Mouse (Mus musculus) stomach, embryonic 14.5 days (tissue): ENCODE data around the gene Slc7a1. TPM values are rescaled to one million over a fixed set of nuclear protein-coding genes. Genes with fewer than 3 reads are reported as not detected.

Experiments
- ATAC-seq: fragments of 200-750 bp; cut with Nextera tagmentation; 2 replicates; pipeline ENCODE4 v1.8.0; 2017; ENCODE audit warnings: low read depth, moderate TSS enrichment; ENCODE audit not compliant: insufficient number of reproducible peaks, insufficient read depth, low FRiP score
- H3K27ac ChIP-seq: fragments of 300-500 bp; sonication (generic); 2 replicates; pipeline ENCODE4 v1.5.1; 2014; ENCODE audit warnings: mild to moderate bottlenecking, low read length, moderate library complexity, mixed read lengths
- H3K27me3 ChIP-seq: fragments of 300-500 bp; sonication (generic); 2 replicates; pipeline ENCODE4 v1.6.1; 2014; ENCODE audit warnings: low read length, control low read depth, mixed read lengths; ENCODE audit not compliant: control insufficient read depth, insufficient read depth
- H3K36me3 ChIP-seq: fragments of 300-500 bp; sonication (generic); 2 replicates; pipeline ENCODE4 v1.6.1; 2014; ENCODE audit warnings: mild to moderate bottlenecking, control low read depth, low read length, moderate library complexity, mixed read lengths; ENCODE audit not compliant: control insufficient read depth, insufficient read depth
- H3K4me1 ChIP-seq: fragments of 300-500 bp; sonication (generic); 2 replicates; pipeline ENCODE4 v1.6.1; 2014; ENCODE audit warnings: low read length, control low read depth, mixed read lengths; ENCODE audit not compliant: control insufficient read depth, insufficient read depth
- H3K4me2 ChIP-seq: fragments of 300-500 bp; sonication (generic); replicated peaks from 2 replicates; pipeline ENCODE4 v1.6.1; 2014; ENCODE audit warnings: low read depth, low read length, control low read depth
- H3K4me3 ChIP-seq: fragments of 300-500 bp; sonication (generic); 2 replicates; pipeline ENCODE4 v1.5.1; 2014; ENCODE audit warnings: low read depth, low read length, control low read depth
- H3K9ac ChIP-seq: fragments of 300-500 bp; sonication (generic); replicated peaks from 2 replicates; pipeline ENCODE4 v1.6.1; 2014; ENCODE audit warnings: low read depth, mild to moderate bottlenecking, control low read depth, low read length, moderate library complexity, mixed read lengths
- H3K9me3 ChIP-seq: fragments of 300-500 bp; sonication (generic); 2 replicates; pipeline ENCODE4 v1.6.1; 2016; ENCODE audit warnings: low read depth, low read length, control low read depth; ENCODE audit not compliant: control insufficient read depth
- WGBS: fragments of 180-500 bp; shearing (Covaris S2); extraction: QIAGEN DNeasy Blood & Tissue Kit; methylation state at CpG from one replicate; pipeline ENCODE4 v1.1.7; 2014; 5-methylcytosine and 5-hydroxymethylcytosine counted together
- polyA plus RNA-seq: library from polyadenylated mRNA; unstranded; fragments of >200 nt; fragmentation: Nextera tagmentation; extraction: Ambion mirVana; gene quantifications from 2 replicates; pipeline ENCODE4 v1.2.1, GENCODE M21; 2014

Slc7a1 gene
- polyA plus RNA-seq, 1 experiment from 2014 or later = 31.8 TPM

DNA sequence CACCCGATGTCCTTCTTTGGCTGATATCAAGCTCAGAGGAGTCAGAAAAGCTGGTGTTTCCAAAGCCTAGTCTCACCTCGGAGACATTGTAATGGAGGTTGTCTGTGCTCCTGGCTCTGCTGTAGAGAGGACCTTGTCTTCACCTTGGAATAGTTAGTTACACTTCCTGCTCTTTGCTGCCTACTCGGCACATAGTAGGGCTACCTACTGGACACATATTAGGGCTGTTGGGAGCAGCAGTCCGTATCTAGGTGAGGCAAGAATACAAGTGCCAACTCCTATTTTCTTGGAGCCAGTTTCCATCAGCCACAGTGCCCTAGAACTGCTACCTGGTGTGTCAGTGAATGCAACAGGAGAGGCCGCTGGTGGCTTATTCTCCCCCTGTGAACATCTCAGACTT, 112.2 kb downstream of the Slc7a1 start:
- Histone ChIP-seq H3K27ac (no peak overlapping the region), H3K9me3 (no peaks in the 10 kb centered on the region), H3K4me3 (no peak overlapping the region), H3K36me3 (no peaks in the 10 kb centered on the region), H3K4me2 (no peak overlapping the region), H3K9ac (no peak overlapping the region), H3K27me3 (no peaks in the 10 kb centered on the region), H3K4me1 (no peaks in the 10 kb centered on the region)
- no peak for ATAC-seq
- WGBS = 92% methylated on average over 5 of the region's 5 CpGs

DNA sequence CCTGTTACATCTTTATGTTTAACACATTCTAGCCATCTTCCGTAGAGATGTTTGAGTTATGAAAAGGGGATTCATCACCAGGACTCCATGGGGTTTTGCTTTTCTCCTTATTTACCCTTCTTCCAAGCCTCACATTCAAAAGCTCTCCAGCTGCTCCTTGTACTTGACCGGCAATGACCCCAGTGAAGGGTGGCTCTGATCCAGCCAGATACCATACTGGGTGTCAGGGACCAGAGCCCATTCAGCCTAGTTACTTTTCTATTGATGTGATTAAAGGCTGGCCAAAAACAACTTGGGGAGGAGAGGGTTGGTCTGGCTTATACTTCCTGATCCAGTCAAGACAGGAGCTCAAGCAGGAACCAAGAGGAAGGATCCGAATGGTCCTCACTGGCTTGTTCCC, 116.1 kb downstream of the Slc7a1 start:
- Histone ChIP-seq H3K27me3 (no peaks in the 10 kb centered on the region), H3K36me3 (no peaks in the 10 kb centered on the region), H3K4me1 (no peaks in the 10 kb centered on the region), H3K9ac (no peak overlapping the region), H3K9me3 (no peaks in the 10 kb centered on the region), H3K4me3 (no peak overlapping the region), H3K27ac (no peak overlapping the region), H3K4me2 (no peak overlapping the region)
- no peak for ATAC-seq
- 77% methylated on average over 3 of the region's 3 CpGs for WGBS

DNA sequence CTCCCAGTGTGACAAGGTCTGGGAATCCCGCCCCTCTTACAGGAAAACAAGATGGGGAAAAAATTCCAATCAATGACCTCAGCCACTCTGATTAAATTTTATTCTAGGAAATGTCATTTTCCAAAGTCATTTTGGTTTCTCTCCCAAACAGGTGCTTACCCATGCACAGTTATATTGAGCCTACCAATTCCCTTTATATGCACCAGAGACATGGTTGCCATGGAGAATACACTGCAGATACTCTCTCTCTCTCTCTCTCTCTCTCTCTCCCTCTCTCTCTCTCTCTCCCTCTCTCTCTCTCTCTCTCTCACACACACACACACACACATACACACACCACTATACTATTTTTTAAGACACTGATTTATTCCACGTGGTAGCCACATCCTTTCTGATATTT, 116.5 kb downstream of the Slc7a1 start:
- H3K9ac ChIP-seq = no peak overlapping the region
- H3K27me3 ChIP-seq = no peaks in the 10 kb centered on the region
- whole genome bisulfite sequencing = 83% methylated on average over 2 of the region's 2 CpGs
- no peak overlapping the region for H3K4me3 ChIP-seq
- no peaks in the 10 kb centered on the region for H3K36me3 ChIP-seq
- no peaks in the 10 kb centered on the region for H3K4me1 ChIP-seq
- H3K4me2 ChIP-seq = no peak overlapping the region
- no peak overlapping the region for H3K27ac ChIP-seq
- ATAC-seq = no peak
- no peaks in the 10 kb centered on the region for H3K9me3 ChIP-seq

DNA sequence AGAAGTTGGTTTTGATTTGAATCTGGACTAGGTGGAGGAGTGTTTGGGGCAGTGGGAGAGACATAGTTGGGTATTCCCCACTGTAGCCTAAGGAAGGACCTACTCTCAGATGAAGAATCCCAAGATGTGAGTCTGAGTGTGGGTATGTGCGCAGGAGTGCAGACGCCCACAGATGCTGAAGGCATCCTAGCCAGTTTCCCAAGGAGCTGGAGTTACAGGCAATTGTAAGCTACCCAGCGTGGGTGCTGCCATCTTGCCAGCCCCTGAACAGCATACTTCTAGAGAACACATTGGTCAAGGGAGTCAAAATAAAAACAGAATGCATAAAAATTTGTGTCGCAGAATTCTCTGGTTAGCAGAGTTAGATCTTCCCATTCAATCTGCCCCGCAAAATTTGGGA, 117.1 kb downstream of the Slc7a1 start:
- Histone ChIP-seq H3K9me3 (no peaks in the 10 kb centered on the region), H3K27me3 (no peaks in the 10 kb centered on the region), H3K4me2 (no peak overlapping the region), H3K27ac (no peak overlapping the region), H3K9ac (no peak overlapping the region), H3K4me1 (no peaks in the 10 kb centered on the region), H3K4me3 (no peak overlapping the region), H3K36me3 (no peaks in the 10 kb centered on the region)
- ATAC-seq = no peak
- WGBS = 95% methylated on average over 5 of the region's 5 CpGs

DNA sequence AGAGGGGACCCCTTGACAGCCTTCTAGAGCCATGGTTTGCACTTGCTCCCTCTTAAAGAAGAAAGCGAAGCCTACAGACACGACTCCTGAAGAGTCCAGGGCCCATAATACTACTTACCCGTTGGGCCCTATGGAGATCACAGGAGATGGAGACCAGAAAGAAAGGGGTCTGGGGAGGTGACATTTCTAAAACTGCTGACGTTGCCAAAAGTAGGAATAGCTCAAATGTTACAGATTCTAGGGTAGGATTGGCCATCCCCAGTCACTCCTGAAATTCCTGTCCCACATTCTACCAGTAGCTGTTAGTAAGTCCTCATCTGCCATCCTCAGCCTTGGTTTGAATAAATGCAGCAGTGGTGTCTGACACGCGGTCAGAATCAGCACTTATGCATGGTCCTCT, 117.6 kb downstream of the Slc7a1 start:
- Histone ChIP-seq H3K4me1 (no peaks in the 10 kb centered on the region), H3K4me3 (no peak overlapping the region), H3K27ac (no peak overlapping the region), H3K27me3 (no peaks in the 10 kb centered on the region), H3K36me3 (no peaks in the 10 kb centered on the region), H3K4me2 (no peak overlapping the region), H3K9ac (no peak overlapping the region), H3K9me3 (no peaks in the 10 kb centered on the region)
- 82% methylated on average over 6 of the region's 6 CpGs for WGBS
- no peak for ATAC-seq

DNA sequence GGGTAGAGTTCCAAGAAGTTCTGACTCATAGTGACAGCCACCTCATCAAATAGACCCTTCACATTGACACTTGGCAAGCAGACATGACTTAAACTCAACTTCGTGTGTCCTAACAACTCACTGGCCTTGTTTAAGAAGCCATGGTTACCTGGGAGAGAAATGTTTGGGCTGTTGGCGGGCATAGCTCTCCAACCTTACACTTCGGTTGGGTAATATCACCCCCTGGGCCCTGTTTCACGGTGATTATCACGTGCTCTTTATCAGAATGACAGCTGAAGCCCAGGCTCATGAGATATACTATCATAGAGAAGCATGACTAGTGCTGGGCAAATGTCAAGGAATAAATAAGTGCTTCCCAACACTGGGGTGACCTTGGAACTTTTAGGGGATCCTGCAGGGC, 119.4 kb downstream of the Slc7a1 start:
- no peak overlapping the region for H3K4me3 ChIP-seq
- no peaks in the 10 kb centered on the region for H3K27me3 ChIP-seq
- H3K27ac ChIP-seq = no peak overlapping the region
- no peak overlapping the region for H3K4me2 ChIP-seq
- H3K9me3 ChIP-seq = no peaks in the 10 kb centered on the region
- WGBS = 81% methylated on average over 5 of the region's 5 CpGs
- no peak for ATAC-seq
- no peaks in the 10 kb centered on the region for H3K4me1 ChIP-seq
- no peak overlapping the region for H3K9ac ChIP-seq
- no peaks in the 10 kb centered on the region for H3K36me3 ChIP-seq

DNA sequence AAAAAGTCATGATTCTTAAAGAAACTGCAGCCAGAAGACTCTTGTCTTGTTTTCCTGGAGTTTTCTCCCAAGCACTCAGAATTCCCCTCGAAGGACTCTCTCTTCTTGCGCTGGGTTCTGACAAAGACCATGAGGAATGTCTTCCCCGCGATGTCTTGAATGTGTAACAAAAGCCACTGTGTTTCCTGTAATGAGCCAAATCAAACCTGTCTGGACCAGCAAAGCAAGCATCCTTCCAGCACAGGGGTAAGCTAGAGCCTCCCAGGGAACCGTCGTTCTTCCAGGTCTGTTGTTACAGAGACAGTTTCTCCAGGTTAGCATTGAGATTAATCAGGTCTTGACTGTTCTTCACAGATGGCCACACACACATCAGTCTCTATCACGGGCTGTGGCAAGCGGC, 121.5 kb downstream of the Slc7a1 start:
- H3K27ac ChIP-seq = no peak overlapping the region
- H3K4me1 ChIP-seq = no peaks in the 10 kb centered on the region
- WGBS = 69% methylated on average over 8 of the region's 8 CpGs
- no peak overlapping the region for H3K4me2 ChIP-seq
- ATAC-seq = no peak
- H3K4me3 ChIP-seq = no peak overlapping the region
- H3K27me3 ChIP-seq = no peaks in the 10 kb centered on the region
- no peaks in the 10 kb centered on the region for H3K36me3 ChIP-seq
- no peaks in the 10 kb centered on the region for H3K9me3 ChIP-seq
- no peak overlapping the region for H3K9ac ChIP-seq

Other genes with a start within 250 kb of the Slc7a1 start
- gene Ubl3, start 152.9 kb upstream of the Slc7a1 start, polyA plus RNA-seq = 69.5 and 76.3 TPM in 2 replicates